Mouse (Mus musculus): ENCODE measurements around the gene Caps2.

DNA sequence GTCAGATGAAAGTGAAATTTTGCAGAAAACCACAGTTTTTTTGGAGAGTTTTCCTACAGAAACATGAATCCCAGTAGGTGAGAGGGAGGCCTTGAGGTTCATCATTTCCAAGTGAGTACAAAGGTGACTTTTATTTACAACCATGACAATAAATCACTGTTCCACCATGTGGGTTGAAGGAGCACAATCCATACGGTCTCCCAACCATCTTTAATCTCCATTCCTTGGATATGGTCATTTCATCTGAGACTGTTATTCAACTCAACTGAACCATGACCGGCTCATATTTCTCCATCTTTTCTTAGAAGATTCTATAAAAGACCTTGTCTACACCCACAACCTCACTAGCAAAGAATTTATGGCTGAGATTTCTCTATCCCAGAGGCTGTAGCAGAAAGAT lies 84.9 kb downstream of the Caps2 start:
- TF ChIP-seq CTCF (IDR thresholded peaks at IDR 0.05; ENCODE audit: insufficient read depth, low read depth, low read length) (no peak), POLR2A (IDR thresholded peaks at IDR 0.05; ENCODE audit: insufficient read depth, low read depth, low read length) (no peak)

Measured in olfactory bulb, adult 2 months (tissue).